Mouse (Mus musculus) forebrain, embryonic 12.5 days (tissue): ENCODE results near the gene Snu13. TPM values are rescaled to one million over a fixed set of nuclear protein-coding genes. Genes with fewer than 3 reads are reported as not detected.

Source experiments
- polyA plus RNA-seq: library from polyadenylated mRNA; unstranded; fragments of >200 nt; fragmentation: Nextera tagmentation; extraction: Ambion mirVana; gene quantifications from 2 replicates; pipeline ENCODE4 v1.2.1, GENCODE M21; 2016

Snu13 gene
- polyA plus RNA-seq, 1 experiment from 2014 or later = 210 TPM

Other genes with a start within 250 kb of the Snu13 start
- gene Tef, start 245.2 kb downstream of the Snu13 start, polyA plus RNA-seq = 25.8 and 27.2 TPM in 2 replicates
- 24.4 and 24.8 TPM in 2 replicates for gene Tob2, start 188.8 kb downstream of the Snu13 start, polyA plus RNA-seq
- gene Phf5a, start 175.7 kb downstream of the Snu13 start, polyA plus RNA-seq = 138 and 140 TPM in 2 replicates
- gene Aco2, start 175.3 kb downstream of the Snu13 start, polyA plus RNA-seq = 184 and 185 TPM in 2 replicates
- gene Polr3h, start 121.4 kb downstream of the Snu13 start, polyA plus RNA-seq = 69.8 and 75.6 TPM in 2 replicates
- 35.8 and 39.9 TPM in 2 replicates for gene Csdc2, start 110.8 kb downstream of the Snu13 start, polyA plus RNA-seq
- 42.0 and 44.0 TPM in 2 replicates for gene Pmm1, start 86.7 kb downstream of the Snu13 start, polyA plus RNA-seq
- not detected in 2 replicates for gene 1700029P11Rik, start 67.1 kb downstream of the Snu13 start, polyA plus RNA-seq
- gene Xrcc6, start 59.8 kb downstream of the Snu13 start, polyA plus RNA-seq = 58.5 and 64.4 TPM in 2 replicates
- gene Desi1, start 13.7 kb downstream of the Snu13 start, polyA plus RNA-seq = 39.2 and 40.7 TPM in 2 replicates
- gene 4930407I10Rik, start 11.6 kb upstream of the Snu13 start, polyA plus RNA-seq = 0.06 TPM in 1 of 2 replicates, not detected in the other
- gene Mei1, start 22.4 kb upstream of the Snu13 start, polyA plus RNA-seq = 0.06 and 0.08 TPM in 2 replicates
- gene Ccdc134, start 80.3 kb upstream of the Snu13 start, polyA plus RNA-seq = 17.5 and 19.0 TPM in 2 replicates
- 244 and 265 TPM in 2 replicates for gene Srebf2, start 99.6 kb upstream of the Snu13 start, polyA plus RNA-seq
- 0.90 and 2.4 TPM in 2 replicates for gene Shisa8, start 165.2 kb upstream of the Snu13 start, polyA plus RNA-seq
- gene Tnfrsf13c, start 176.8 kb upstream of the Snu13 start, polyA plus RNA-seq = 0.24 and 0.29 TPM in 2 replicates
- 81.3 and 86.4 TPM in 2 replicates for gene Cenpm, start 197.2 kb upstream of the Snu13 start, polyA plus RNA-seq
- gene 1500009C09Rik, start 204.8 kb upstream of the Snu13 start, polyA plus RNA-seq = 3.9 and 4.7 TPM in 2 replicates
- gene Sept3, start 227.3 kb upstream of the Snu13 start, polyA plus RNA-seq = 223 and 233 TPM in 2 replicates